Mouse (Mus musculus): Measurements from ENCODE around the gene Ugt1a6b.
"Not testable (repeated sequence)": the region's sequence is repeated elsewhere in the genome, so short reads cannot be mapped to it uniquely, and the experiment has no call there.

Gene Ugt1a6b

GRCm38 (mm10) chr1:88103019-88103418, at the start of gene Ugt1a6b:
TSS of gene Ugt1a6b (plus strand) at chr1:88103252.
- DNase-seq (ENCODE audit: low spot score), result not testable (repeated sequence)

- DNase-seq (ENCODE audit: low spot score), result no peak
These were observed 48.0 kb upstream of the Ugt1a6b start, which contains the start of gene Ugt1a10 for GRCm38 (mm10) chr1:88055088-88055487. TSS of gene Ugt1a10 (plus strand) at chr1:88055388.

DNA sequence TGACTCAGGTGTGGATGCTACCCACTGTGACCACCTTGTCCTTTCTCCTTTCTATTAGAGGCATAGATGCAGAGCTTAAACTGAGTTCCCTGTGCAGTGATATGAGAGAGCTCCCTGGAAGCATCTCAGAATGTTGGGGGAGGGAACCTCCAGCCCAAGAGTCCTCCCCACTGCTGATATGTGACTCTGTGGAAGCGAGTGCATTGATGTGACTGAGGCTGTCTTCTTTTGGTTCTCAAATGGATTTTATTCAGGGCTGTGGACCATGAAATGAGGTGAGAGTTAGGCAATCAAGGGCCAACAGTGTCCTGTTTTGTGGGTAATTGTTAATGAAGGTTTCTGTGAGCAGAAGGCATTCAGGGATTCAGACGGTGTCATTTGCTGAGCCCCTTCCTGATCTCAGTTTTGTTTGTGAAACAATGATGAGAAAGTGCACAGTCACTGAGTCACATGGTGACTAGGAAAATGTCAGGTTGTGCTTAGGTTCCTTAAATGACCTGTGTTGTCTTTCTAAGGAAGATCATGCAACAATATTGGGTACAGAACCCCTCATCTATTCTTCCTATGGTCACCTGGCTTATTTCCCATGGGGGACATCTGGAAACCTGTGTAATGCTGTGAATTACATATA, 36.5 kb upstream of the Ugt1a6b start:
- not testable (repeated sequence) for DNase-seq (ENCODE audit: low spot score)

GRCm38 (mm10) chr1:88070495-88070894, 32.6 kb upstream of the Ugt1a6b start, which contains the start of gene Ugt1a9:
TSS of gene Ugt1a9 (plus strand) at chr1:88070800.
- no peak for DNase-seq (ENCODE audit: low spot score)

- no peak for DNase-seq (ENCODE audit: low spot score)
These were observed 32.1 kb upstream of the Ugt1a6b start for GRCm38 (mm10) chr1:88070902-88071301.

GRCm38 (mm10) chr1:88074471-88074870, 28.6 kb upstream of the Ugt1a6b start:
- no peak for DNase-seq (ENCODE audit: low spot score)

DNA sequence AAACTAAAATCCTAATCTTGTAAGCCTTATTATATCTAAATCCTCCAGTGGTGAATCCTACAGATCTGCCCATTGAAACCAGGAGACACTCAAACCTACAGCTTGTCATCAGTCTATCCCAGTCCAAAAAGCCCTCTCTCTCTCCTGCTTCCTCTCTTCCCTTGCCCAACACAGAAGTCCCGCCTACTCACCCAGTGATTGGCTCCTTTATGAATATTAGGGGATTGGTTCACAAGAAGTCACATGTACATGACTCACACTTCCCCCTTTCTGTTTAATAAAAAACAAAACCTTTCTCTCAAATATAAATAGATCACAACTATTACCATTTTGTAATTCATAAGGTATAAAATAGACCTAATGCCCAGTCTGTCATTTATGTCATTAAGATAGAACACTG, 25.9 kb upstream of the Ugt1a6b start:
- DNase-seq (ENCODE audit: low spot score), result no peak

DNA sequence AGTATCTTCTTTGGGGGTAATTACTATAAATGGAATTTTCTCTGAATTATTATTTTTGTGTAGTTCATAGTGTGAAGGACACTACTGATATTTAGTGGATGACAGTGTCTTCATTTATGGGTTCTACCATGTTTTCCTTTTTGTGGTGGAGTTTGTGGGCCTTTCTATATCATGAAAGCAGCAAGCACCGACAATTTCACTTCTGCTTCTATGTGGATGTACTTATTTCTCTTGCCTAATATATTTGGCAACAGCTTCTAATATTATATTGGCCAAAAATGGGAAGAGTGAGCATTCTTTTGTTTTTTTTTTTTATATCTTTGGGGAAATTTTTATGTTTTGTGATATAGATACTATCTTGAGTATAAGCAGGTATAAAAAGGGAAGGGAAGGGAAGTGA, 21.4 kb upstream of the Ugt1a6b start:
- DNase-seq (ENCODE audit: low spot score), result no peak

DNA sequence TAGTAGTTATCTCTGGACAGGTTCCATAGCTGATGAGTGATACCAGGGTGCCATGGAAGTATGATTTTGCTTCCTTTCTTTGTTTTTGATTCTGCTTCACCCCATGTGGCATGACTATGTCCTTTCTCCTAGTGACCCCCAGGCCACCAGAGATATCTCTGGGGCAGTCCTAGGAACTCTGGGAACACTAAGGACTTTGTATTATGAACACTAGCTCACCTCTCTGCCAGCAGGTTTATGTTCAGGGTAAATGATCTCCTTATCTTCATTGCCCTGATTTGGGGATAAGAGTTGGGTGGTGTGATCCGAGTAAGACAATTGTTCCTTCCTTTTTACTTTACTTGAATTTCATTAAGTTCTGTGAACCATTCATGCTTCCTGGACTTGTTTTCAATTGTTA, 16.9 kb upstream of the Ugt1a6b start:
- no peak for DNase-seq (ENCODE audit: low spot score)

- DNase-seq (ENCODE audit: low spot score), result no peak
These were observed 15.5 kb upstream of the Ugt1a6b start, which contains the start of gene Ugt1a8 for GRCm38 (mm10) chr1:88087513-88087912. TSS of gene Ugt1a8 (plus strand) at chr1:88087813.

- no peak for DNase-seq (ENCODE audit: low spot score)
These were observed 10.7 kb upstream of the Ugt1a6b start for GRCm38 (mm10) chr1:88092341-88092740.

GRCm38 (mm10) chr1:88094270-88094676, 8.8 kb upstream of the Ugt1a6b start:
- DNase-seq (ENCODE audit: low spot score), result not testable (repeated sequence)

- peak; percentile 24 for DNase-seq (ENCODE audit: low spot score)
These were observed 8.0 kb upstream of the Ugt1a6b start, which contains the start of gene Ugt1a7c for GRCm38 (mm10) chr1:88094941-88095492. TSS of gene Ugt1a7c (plus strand) at chr1:88095062.

DNA sequence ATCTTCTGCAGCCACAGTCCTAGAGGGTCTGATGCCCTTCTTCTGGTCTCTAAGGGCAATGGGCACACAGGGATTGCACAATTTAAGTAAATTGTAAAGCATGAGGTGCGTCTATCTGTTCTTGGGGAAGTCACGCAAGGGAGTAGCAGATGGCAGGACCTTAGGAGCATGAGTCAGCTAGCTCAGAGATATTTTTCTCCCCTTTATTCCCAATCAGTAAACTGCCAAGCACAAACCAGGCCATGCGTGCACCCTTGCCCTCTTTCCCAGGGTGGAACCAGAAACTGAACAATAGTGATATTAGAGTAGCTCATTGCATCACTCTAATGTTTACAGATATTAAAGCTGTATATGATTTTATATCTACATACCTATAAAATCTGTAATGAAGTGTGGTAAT, 4.5 kb upstream of the Ugt1a6b start:
- not testable (repeated sequence) for DNase-seq (ENCODE audit: low spot score)

GRCm38 (mm10) chr1:88099691-88100090, 3.4 kb upstream of the Ugt1a6b start:
- not testable (repeated sequence) for DNase-seq (ENCODE audit: low spot score)

- not testable (repeated sequence) for DNase-seq (ENCODE audit: low spot score)
These were observed 831 bp downstream of the Ugt1a6b start for GRCm38 (mm10) chr1:88103697-88104468.

DNA sequence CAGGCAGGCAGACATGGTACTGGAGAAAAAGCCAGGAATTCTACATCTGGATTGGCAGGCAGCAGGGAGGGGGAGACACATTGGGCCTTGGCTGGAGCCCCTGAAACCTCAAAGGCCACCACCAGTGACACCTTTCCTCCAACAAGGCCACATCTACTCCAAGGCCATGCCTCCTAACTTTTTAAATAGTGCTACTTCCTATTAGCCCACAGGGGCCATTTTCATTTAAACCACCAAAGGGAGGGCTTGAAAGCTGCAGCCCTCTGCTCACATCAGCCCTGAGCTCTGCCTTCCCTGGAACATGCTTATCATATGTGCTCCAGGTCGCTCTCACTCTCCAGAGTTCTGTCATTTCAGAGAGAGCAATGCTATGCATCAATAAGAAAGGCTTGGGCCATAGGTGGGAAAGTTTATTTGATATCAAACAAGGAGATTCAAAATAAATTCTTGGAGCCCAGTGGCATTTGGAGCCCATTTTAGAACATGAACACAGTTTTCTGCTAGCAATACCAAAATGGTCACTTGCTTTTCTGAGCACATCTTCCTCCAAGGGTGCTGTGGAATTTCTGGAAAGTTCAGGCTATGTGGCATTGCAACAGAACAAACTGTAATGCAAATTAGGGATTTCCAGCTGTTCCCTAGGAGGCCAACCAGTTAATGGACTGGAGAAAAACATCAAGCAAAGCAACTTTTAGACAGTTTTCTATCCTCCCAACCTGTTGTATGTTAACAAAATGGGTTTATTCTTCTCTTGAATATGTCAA, 1.8 kb downstream of the Ugt1a6b start:
- no peak for DNase-seq (ENCODE audit: low spot score)

DNA sequence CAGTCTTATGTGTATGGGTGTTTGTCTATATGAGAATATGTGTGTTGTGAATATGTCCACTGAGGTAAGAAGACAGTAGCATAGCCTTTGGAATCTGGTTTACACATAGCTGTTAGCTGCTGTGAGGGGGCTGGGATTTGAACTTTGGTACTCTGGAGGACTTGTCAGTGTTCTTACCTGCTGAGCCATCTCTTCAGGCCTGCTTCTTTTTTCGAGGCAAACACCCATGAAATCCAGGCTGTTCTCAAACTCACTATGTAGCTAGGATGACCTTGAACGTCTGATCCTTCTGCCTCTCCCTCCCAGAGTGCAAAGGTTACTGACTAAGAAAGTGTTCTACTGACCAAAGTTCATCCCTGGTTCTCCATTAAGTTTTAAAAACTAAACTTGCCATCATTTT, 2.6 kb downstream of the Ugt1a6b start:
- DNase-seq (ENCODE audit: low spot score), result no peak

GRCm38 (mm10) chr1:88109027-88109557, 6.0 kb downstream of the Ugt1a6b start:
- not testable (repeated sequence) for DNase-seq (ENCODE audit: low spot score)

- DNase-seq (ENCODE audit: low spot score), result not testable (repeated sequence)
These were observed 6.6 kb downstream of the Ugt1a6b start for GRCm38 (mm10) chr1:88109604-88110003.

- DNase-seq (ENCODE audit: low spot score), result not testable (repeated sequence)
These were observed 9.7 kb downstream of the Ugt1a6b start for GRCm38 (mm10) chr1:88112769-88113168.

- not testable (repeated sequence) for DNase-seq (ENCODE audit: low spot score)
These were observed 17.5 kb downstream of the Ugt1a6b start for GRCm38 (mm10) chr1:88120550-88120949.

All from ovary, postnatal 10 days (tissue).